Mouse (Mus musculus): ENCODE data around the gene Sms. TPM values are rescaled to one million over a fixed set of nuclear protein-coding genes. Genes with fewer than 3 reads are reported as not detected.

Sms gene
- total and polyA plus RNA-seq, 2 experiments from 2014 or later: 119 to 212 TPM

GRCm38 (mm10) chrX:157419451-157419850, 72.6 kb downstream of the Sms start:
- H3K4me3 ChIP-seq (ENCODE audit: low read depth, low read length): no peak overlapping the region
- H3K4me1 ChIP-seq (ENCODE audit: insufficient read depth, low read length): no peaks in the 10 kb centered on the region
- no peak for DNase-seq (ENCODE audit: low spot score)
- ATAC-seq (ENCODE audit: low FRiP score): no peak
- no peaks in the 10 kb centered on the region for H3K27me3 ChIP-seq (ENCODE audit: insufficient read depth, low read length)
- H3K4me2 ChIP-seq (ENCODE audit: low read depth, low read length, poor library complexity, severe bottlenecking): no peak overlapping the region
- H3K36me3 ChIP-seq (ENCODE audit: insufficient read depth, low read length): no peaks in the 10 kb centered on the region
- no peak for TF ChIP-seq CTCF (IDR thresholded peaks at IDR 0.05)
- 60% methylated on average over 2 of the region's 2 CpGs for WGBS
- H3K9ac ChIP-seq (replicated peaks; ENCODE audit: low read length, poor library complexity, severe bottlenecking): no peak overlapping the region
- H3K27ac ChIP-seq (ENCODE audit: low read depth, low read length): no peak overlapping the region
- H3K9me3 ChIP-seq (ENCODE audit: low read length): no peaks in the 10 kb centered on the region

- H3K9me3 ChIP-seq (ENCODE audit: low read length): no peaks in the 10 kb centered on the region
- H3K27ac ChIP-seq (ENCODE audit: low read depth, low read length): no peak within 1 kb of the TSS
- no peak within 1 kb of the TSS for H3K4me3 ChIP-seq (ENCODE audit: low read depth, low read length)
- DNase-seq (ENCODE audit: low spot score) (no peak), ATAC-seq (ENCODE audit: low FRiP score) (no peak)
- H3K4me2 ChIP-seq (ENCODE audit: low read depth, low read length, poor library complexity, severe bottlenecking): no peak within 1 kb of the TSS
- no peaks in the 10 kb centered on the region for H3K4me1 ChIP-seq (ENCODE audit: insufficient read depth, low read length)
- no peak for TF ChIP-seq CTCF (IDR thresholded peaks at IDR 0.05)
- no peak within 1 kb of the TSS for H3K9ac ChIP-seq (replicated peaks; ENCODE audit: low read length, poor library complexity, severe bottlenecking)
- H3K36me3 ChIP-seq (ENCODE audit: insufficient read depth, low read length): no peaks in the 10 kb centered on the region
- 62% methylated on average over 5 of the region's 5 CpGs for WGBS
- H3K27me3 ChIP-seq (ENCODE audit: insufficient read depth, low read length): no peaks in the 10 kb centered on the region
These were observed 76.9 kb downstream of the Sms start, which contains the start of gene Phex for GRCm38 (mm10) chrX:157415212-157415611. Gene Phex, minus strand, starts transcription at chrX:157415312.

GRCm38 (mm10) chrX:157404919-157405318, 87.2 kb downstream of the Sms start:
- H3K9ac ChIP-seq (replicated peaks; ENCODE audit: low read length, poor library complexity, severe bottlenecking): no peak overlapping the region
- WGBS: 57% methylated on average over 6 of the region's 6 CpGs
- ATAC-seq (ENCODE audit: low FRiP score) (no peak), DNase-seq (ENCODE audit: low spot score) (peak; percentile 11)
- H3K4me2 ChIP-seq (ENCODE audit: low read depth, low read length, poor library complexity, severe bottlenecking): no peak overlapping the region
- TF ChIP-seq CTCF (IDR thresholded peaks at IDR 0.05): no peak
- H3K27me3 ChIP-seq (ENCODE audit: insufficient read depth, low read length): no peaks in the 10 kb centered on the region
- H3K9me3 ChIP-seq (ENCODE audit: low read length): no peaks in the 10 kb centered on the region
- H3K36me3 ChIP-seq (ENCODE audit: insufficient read depth, low read length): no peaks in the 10 kb centered on the region
- no peaks in the 10 kb centered on the region for H3K4me1 ChIP-seq (ENCODE audit: insufficient read depth, low read length)
- H3K27ac ChIP-seq (ENCODE audit: low read depth, low read length): no peak overlapping the region
- no peak overlapping the region for H3K4me3 ChIP-seq (ENCODE audit: low read depth, low read length)

Other genes with a start within 250 kb of the Sms start
- 0.94 and 1.3 TPM in 2 replicates for gene Phex, start 77.0 kb downstream of the Sms start, total RNA-seq (2014; rRNA removed)
- gene Phex, start 77.0 kb downstream of the Sms start, polyA plus RNA-seq (2015; fragmentation: Nextera tagmentation; extraction: Ambion mirVana): 0.15 and 0.17 TPM in 2 replicates
- 0.82 and 2.9 TPM in 2 replicates for gene Yy2, start 76.7 kb upstream of the Sms start, total RNA-seq (2014; rRNA removed)
- 1.6 and 2.1 TPM in 2 replicates for gene Yy2, start 76.7 kb upstream of the Sms start, polyA plus RNA-seq (2015; fragmentation: Nextera tagmentation; extraction: Ambion mirVana)
- 16.4 and 24.3 TPM in 2 replicates for gene Mbtps2, start 106.4 kb upstream of the Sms start, total RNA-seq (2014; rRNA removed)
- gene Mbtps2, start 106.4 kb upstream of the Sms start, polyA plus RNA-seq (2015; fragmentation: Nextera tagmentation; extraction: Ambion mirVana): 18.9 and 23.4 TPM in 2 replicates
- 0.77 TPM in 1 of 2 replicates, not detected in the other for gene Smpx, start 206.6 kb upstream of the Sms start, total RNA-seq (2014; rRNA removed)
- 0.17 TPM in 1 of 2 replicates, not detected in the other for gene Smpx, start 206.6 kb upstream of the Sms start, polyA plus RNA-seq (2015; fragmentation: Nextera tagmentation; extraction: Ambion mirVana)

All from midbrain, postnatal 0 days (tissue).